Mouse (Mus musculus) right cerebral cortex, postnatal 4 days (tissue): ENCODE data around the gene Adk.
"Not testable (repeated sequence)": the region's sequence is repeated elsewhere in the genome, so short reads cannot be mapped to it uniquely, and the experiment has no call there.

Experiments used
- DNase-seq: peaks from one replicate; pipeline ENCODE4 v3.0.0-alpha.2; 2022

Adk gene

GRCm38 (mm10) chr14:21441772-21442533 lies 389.6 kb downstream of the Adk start:
- no peak for DNase-seq

GRCm38 (mm10) chr14:21452581-21452980 lies 400.2 kb downstream of the Adk start:
- DNase-seq: no peak

GRCm38 (mm10) chr14:21453896-21454295 lies 401.5 kb downstream of the Adk start:
- no peak for DNase-seq

- DNase-seq: no peak
Measured at GRCm38 (mm10) chr14:21455654-21456350, 403.4 kb downstream of the Adk start.

GRCm38 (mm10) chr14:21456526-21456925 lies 404.2 kb downstream of the Adk start:
- no peak for DNase-seq

- DNase-seq: no peak
Measured at GRCm38 (mm10) chr14:21457876-21458275, 405.5 kb downstream of the Adk start.

GRCm38 (mm10) chr14:21458696-21459095 lies 406.3 kb downstream of the Adk start:
- no peak for DNase-seq

- no peak for DNase-seq
Measured at GRCm38 (mm10) chr14:21459163-21459562, 406.8 kb downstream of the Adk start.

GRCm38 (mm10) chr14:21462398-21462797 lies 410.0 kb downstream of the Adk start:
- DNase-seq: no peak

GRCm38 (mm10) chr14:21463117-21463712 lies 410.8 kb downstream of the Adk start:
- no peak for DNase-seq

- DNase-seq: no peak
Measured at GRCm38 (mm10) chr14:21470386-21470785, 418.0 kb downstream of the Adk start.

- DNase-seq: no peak
Measured at GRCm38 (mm10) chr14:21471975-21472374, 419.6 kb downstream of the Adk start.

GRCm38 (mm10) chr14:21474593-21475132 lies 422.3 kb downstream of the Adk start:
- DNase-seq: not testable (repeated sequence)

GRCm38 (mm10) chr14:21477181-21477580 lies 424.8 kb downstream of the Adk start:
- no peak for DNase-seq

GRCm38 (mm10) chr14:21479566-21479965 lies 427.2 kb downstream of the Adk start:
- no peak for DNase-seq

GRCm38 (mm10) chr14:21480191-21480590 lies 427.8 kb downstream of the Adk start:
- DNase-seq: no peak

GRCm38 (mm10) chr14:21481231-21481630 lies 428.9 kb downstream of the Adk start, which contains the start of gene Kat6b:
Kat6b (plus strand) TSS chr14:21481434.
- DNase-seq: no peak

GRCm38 (mm10) chr14:21484199-21484598 lies 431.8 kb downstream of the Adk start:
- no peak for DNase-seq

GRCm38 (mm10) chr14:21484693-21485092 lies 432.3 kb downstream of the Adk start:
- no peak for DNase-seq

GRCm38 (mm10) chr14:21485961-21486520 lies 433.7 kb downstream of the Adk start:
- no peak for DNase-seq

GRCm38 (mm10) chr14:21487135-21487534 lies 434.8 kb downstream of the Adk start:
- not testable (repeated sequence) for DNase-seq

GRCm38 (mm10) chr14:21488426-21489115 lies 436.2 kb downstream of the Adk start:
- not testable (repeated sequence) for DNase-seq

GRCm38 (mm10) chr14:21489116-21489485 lies 436.7 kb downstream of the Adk start:
- no peak for DNase-seq
